Mouse (Mus musculus): ENCODE results near the gene Gm20388. TPM values are rescaled to one million over a fixed set of nuclear protein-coding genes. Genes with fewer than 3 reads are reported as not detected.
"Not testable (repeated sequence)": the region's sequence is repeated elsewhere in the genome, so short reads cannot be mapped to it uniquely, and the experiment has no call there.

Gene Gm20388
- total RNA-seq, 2 experiments from 2014 or later = 18.6 TPM; not detected in 1

DNA sequence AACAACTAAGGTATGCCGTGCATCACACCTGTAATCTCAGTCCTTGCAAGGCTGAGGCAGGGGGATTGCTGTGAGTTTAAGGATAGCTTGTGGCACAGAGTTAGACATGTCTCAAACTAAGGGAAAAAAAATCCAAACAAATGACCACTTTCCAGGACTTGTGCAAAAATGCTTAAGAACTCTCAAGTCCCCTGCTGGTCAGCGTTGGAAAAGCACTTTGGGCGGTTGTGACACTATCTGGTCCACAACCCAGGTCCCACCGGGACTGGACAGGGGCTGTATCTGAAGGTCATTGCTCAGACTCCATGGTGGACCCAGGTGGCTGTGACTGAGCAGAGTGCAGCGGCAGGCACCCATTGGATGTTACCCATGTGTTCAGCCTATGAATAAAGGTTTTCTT is 1219.9 kb downstream of the Gm20388 start:
- intact Hi-C loops (cut with DNase I) = no loop called here
- no peak for DNase-seq (ENCODE audit: low spot score in 2 of 2)

DNA sequence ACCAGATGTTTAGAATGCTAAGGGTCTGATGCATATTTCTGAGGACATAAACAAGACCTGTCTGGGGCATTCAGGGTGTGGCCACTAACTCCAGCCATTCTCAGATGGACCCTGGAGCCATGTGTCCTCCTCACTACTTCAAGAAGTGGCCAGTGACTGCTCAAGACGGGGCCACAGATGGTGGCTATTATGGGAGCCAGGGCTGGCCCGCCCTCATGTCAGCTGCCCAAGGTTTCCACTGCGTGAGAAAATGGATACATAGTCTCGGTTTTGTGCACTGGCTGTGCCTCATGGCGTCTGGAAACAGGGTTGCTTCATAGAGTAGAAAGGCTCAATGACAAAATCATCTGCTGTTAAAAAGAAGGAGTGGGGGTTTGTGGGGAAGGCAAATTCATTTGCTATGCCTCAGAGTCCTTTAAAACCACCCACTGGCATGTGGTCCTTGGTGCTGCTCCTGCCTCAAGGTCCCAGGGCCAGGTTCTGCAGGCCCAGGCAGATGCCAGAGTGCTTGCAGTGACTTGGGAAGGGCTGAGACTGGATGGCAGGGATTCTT is 1222.4 kb downstream of the Gm20388 start:
- no peak for DNase-seq (ENCODE audit: low spot score in 2 of 2)
- intact Hi-C loops (cut with DNase I) = no loop called here

DNA sequence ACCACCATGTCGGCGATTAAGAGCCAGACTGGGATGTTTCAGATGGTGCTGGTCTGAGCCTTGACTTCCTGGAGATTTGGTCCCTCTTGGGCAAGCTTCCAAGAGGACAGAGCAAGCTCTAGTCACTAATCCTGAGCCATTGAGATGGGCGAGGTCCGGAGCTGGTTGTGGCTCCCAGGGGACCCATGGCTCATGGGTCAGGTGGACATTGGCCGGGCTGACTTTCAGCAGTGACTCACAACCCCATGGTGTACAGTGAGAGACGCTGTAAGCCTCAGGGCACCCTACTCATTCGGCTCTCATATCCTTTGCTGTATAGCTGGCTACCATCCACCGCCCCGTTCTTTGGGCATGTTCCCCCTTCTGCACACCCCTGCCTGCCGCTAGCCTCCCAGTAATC is 1223.5 kb downstream of the Gm20388 start:
- intact Hi-C loops (cut with DNase I) = no loop called here
- DNase-seq (ENCODE audit: low spot score in 2 of 2) = no peak

DNA sequence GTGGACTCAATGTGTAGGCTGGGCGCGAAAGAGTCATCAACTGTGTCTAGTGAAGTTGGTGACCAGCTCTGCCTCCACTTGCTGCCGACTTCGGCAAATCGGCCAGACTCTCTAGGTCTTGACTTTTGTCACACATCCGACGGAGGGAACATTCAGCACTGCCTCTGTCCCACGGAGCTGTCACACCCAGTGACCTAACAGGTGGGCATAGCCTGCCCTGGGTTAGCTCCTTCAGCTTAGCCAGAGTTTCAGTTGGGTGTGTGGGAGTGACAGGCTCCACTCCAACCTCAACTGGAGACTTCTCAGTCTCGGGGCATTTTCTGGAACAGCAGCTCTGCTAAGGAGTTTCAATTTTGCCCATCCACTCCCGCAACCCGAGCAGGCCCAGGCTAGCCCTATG is 1223.9 kb downstream of the Gm20388 start:
- DNase-seq (ENCODE audit: low spot score in 2 of 2) = no peak

DNA sequence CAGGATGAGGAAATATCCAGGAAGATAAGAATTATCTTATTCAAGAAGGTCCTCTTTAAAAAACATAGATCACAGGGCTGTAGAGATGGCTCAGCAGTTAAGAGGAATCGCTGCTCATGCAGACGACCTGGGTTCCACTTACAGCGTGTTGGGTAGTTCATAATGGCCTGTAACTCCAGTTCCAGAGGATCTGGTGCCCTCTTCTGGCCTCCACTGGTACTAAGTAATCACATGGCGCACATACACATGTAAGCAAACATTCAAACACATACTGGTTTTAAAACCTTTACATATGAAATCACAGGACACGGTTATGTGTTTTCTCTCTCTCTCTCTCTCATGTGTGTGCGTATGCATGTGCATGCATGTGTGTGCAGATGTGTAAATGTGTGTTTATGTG is 1226.2 kb downstream of the Gm20388 start:
- intact Hi-C loops (cut with DNase I) = no loop called here
- no peak for DNase-seq (ENCODE audit: low spot score in 2 of 2)

More for the DNA sequence above, 1223.9 kb downstream of the Gm20388 start:
- intact Hi-C loops (cut with DNase I) = no loop called here

DNA sequence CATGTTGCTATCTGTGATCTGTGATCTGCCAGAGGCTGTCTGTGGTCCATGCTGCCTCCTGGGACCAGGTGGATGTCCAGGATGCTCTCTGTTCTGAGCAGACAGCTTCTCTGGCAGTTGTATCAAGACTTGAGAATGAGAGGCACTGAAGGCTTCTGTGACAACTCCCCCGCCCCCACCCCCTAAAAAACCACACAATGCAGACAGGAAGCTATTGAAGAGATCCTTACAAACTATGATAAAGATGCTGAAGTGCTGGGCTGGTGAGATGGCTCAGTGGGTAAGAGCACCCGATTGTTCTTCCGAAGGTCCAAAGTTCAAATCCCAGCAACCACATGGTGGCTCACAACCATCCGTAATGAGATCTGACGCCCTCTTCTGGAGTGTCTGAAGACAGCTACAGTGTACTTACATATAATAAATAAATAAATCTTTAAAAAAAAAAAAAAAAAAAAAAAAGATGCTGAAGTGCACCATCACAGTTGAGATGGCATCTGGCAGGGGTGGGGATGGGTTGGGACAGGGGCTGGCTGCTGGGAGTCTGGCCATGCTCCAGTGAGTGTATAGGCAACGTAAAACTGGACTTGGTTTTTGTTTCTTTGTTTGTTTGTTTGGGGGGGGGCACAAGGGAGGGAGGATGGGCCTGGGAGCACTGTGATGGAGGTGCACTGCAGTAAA is 1235.0 kb downstream of the Gm20388 start:
- DNase-seq (ENCODE audit: low spot score in 2 of 2); intact Hi-C loops (cut with DNase I): not testable (repeated sequence)

DNA sequence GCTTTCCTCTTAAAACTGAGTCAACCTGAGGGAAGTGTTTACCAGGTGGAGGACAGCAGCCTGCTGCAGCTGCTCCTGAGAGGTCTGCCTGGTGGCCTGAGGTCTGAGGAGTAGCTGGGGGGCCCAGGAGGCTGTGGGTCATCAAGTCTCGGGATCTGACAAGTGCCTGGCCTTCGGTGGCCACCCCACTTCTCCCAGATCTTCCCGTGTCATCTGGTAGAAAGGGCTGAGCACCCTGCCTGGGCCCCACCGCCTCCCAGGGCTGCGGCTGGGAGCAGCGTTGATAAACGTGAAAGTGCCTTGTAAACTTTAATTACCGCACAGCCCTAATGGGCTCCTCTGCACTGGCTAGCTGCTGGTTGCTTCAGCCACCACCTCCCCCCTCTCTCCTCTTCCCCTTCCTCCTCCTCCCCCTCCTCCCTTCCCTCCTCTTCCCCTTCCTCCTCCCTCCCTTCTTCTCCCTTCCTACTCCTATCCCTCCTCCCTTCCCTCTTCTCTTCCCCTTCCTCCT is 1238.0 kb downstream of the Gm20388 start:
- intact Hi-C loops (cut with DNase I) = no loop called here
- no peak for DNase-seq (ENCODE audit: low spot score in 2 of 2)

DNA sequence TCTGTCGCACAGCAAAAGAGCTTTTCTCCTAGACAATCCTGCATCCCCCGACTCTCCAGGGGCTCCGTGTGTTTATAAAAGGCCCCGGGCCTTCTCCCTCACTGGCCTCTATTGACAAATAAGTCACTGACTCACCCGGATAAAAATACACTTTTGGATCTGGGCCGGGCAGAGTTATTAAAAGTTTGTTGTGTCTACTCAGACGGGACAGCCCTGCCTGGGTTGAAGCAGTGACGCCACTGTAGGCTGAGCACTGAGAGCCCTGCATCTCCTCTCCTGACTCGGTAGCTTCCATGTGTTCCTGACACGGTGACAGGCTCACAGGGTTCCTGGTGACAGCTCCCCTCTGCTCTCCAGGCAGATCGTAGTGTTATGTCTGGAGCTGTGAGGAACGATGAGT is 1241.8 kb downstream of the Gm20388 start:
- intact Hi-C loops (cut with DNase I) = no loop called here
- no peak for DNase-seq (ENCODE audit: low spot score in 2 of 2)

DNA sequence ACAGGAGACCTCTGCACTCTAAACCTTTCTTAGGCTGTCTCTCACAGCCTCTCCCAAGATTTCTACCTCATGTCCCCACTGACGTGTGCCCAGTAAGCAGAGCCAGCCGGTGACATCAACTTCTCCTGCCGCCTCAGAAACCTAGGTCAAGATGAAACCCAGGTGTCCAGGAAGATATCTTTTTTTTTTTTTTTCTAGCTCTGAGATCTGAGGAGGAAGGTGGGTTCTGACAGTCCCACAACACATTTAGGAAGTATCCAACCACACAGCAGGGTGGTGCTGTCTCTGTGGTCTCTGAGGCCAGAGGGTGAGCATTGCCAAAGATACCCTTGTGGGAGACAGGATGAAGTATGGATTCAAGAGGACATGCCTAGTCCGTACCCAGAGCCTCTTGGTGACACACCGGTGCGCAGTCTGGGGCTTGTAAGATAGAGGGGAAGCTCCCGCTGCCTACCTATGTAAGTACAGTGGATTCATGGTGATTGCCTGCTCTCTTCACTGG is 1246.4 kb downstream of the Gm20388 start:
- no peak for DNase-seq (ENCODE audit: low spot score in 2 of 2)
- intact Hi-C loops (cut with DNase I) = no loop called here

DNA sequence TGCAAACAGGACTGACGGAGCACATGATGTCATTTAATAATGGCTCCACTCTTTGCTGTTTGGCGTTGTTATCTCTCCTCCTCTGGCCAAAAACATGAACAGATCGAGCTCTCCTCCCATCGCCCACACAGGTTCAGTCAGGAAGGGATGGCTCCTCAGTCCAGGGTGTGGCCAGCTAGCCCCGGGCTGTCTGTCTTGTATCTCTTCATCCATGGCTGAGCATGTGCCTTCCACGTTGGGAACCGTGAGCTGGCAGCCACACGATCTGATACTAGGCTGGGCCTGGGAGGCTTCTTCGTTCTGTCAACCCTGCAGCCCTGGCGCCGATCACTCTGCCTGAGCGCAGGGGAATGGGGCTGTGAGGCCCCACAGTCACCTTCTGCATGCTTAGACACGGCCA is 1248.2 kb downstream of the Gm20388 start:
- DNase-seq (ENCODE audit: low spot score in 2 of 2) = no peak
- intact Hi-C loops (cut with DNase I) = no loop called here

DNA sequence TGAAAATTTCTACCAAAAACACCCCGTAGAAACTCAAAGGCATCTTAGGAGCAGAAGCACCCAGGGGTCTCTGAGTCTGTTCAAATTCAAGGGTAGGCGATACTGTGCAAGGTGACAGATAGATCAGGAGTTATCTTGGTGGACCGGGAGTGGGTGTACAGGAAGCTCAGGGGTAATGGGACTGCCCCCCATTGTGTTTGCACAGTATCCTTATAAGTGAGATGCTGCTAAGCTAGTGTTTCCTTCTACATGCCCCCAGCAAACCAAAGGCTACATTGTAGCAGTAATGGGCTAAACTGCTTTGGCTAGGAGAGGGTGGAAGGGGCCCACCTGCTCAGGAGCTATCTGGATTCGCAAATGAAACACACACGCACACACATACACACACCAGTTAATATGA is 1250.8 kb downstream of the Gm20388 start:
- intact Hi-C loops (cut with DNase I) = no loop called here
- DNase-seq (ENCODE audit: low spot score in 2 of 2) = no peak

DNA sequence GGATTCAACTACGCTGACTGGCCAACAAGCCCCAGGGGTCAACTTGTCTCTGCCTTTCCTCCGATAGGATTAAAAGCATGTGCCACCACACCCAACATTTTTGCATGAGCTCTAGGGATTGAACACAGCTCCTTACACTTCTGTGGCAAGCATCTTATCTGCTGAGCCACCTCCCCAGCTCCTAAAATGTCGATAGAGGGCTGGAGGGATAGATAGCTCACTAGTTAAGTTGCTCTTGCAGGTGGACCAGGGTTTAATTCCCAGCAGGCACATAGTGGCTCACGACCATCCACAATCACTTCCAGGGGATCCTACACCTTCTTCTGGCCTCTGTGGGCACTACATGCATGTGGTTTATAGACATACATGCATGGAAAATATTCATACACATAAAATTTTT is 1251.8 kb downstream of the Gm20388 start:
- intact Hi-C loops (cut with DNase I) = no loop called here
- no peak for DNase-seq (ENCODE audit: low spot score in 2 of 2)

DNA sequence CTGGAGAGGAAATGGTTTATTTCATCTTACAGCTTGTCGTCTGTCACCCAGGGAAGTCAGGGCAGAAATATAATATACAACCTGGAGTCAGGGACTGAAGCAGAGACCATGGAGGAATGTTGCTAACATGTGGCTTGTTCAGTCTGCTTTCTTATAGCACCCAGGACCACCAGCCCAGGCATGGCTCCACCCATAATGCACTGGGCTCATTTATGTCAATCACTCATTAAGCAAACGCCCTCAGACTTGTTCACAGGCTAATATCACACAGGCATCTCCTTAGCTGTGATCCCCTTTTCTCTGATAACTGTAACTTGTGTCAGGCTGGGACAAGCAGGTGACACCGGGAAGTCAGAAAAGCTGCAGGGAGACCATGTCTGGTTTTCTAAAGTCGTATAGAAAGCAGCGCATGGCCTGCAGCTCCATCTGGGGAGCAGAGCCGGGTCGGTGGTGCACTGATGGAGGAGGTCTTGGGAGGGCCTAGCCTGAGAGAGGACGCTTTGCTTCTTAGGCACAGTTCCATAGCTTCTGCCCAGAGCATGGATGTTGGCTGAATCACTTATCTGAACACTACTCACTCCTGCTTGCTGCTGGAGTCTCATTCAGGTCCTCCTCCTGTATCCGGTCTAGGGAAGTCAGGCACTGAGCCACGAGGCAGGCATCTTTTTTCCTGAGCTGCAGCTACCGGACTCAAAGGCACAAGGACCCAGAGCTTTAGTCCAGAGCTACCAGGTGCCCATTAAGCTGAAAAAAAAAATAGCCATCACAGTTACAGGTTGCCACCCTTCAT is 1252.5 kb downstream of the Gm20388 start:
- DNase-seq (ENCODE audit: low spot score in 2 of 2) = no peak
- intact Hi-C loops (cut with DNase I) = no loop called here

DNA sequence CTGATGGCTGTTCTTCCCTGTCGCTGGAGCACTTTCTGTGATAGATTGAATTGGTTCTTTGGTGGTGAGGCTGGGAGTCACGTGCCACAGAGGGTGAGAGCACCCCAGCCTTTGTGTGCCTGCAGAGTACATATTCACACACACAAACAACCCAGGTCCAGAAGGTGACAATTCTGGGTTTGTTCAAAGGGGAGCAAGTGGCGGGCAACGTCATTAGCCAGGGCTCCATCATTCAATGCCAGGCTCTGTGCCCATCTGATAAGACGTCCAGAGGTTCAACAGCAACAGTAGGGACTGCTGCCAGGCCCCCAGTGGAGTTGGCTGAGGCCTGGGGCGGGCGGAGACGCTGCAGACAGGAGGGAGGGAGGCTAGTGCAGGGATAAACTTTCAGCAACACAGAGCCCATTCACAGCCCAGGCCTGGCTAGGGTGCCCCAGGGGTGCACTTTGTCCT is 1253.4 kb downstream of the Gm20388 start:
- intact Hi-C loops (cut with DNase I) = no loop called here
- DNase-seq (ENCODE audit: low spot score in 2 of 2) = no peak

DNA sequence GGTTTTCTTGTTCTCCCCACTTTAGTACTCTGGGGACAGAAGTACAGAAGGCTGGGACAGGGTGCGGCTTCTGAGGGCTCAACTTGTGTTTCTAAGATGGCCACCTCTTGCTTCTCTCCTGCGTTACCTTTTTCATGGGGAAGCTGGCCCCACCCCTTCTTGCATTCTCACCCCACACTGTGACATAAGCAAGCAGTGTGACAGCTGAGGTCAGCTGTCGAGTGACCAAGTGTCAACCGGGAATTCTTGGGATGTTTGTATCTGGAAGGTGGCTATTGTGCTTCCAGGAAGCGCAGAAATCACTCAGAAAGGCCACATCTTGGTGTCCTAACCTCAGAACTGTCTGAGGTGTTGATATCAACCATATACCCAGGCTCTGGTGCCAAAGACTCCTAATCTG is 1257.4 kb downstream of the Gm20388 start:
- intact Hi-C loops (cut with DNase I) = no loop called here
- DNase-seq (ENCODE audit: low spot score in 2 of 2) = no peak

DNA sequence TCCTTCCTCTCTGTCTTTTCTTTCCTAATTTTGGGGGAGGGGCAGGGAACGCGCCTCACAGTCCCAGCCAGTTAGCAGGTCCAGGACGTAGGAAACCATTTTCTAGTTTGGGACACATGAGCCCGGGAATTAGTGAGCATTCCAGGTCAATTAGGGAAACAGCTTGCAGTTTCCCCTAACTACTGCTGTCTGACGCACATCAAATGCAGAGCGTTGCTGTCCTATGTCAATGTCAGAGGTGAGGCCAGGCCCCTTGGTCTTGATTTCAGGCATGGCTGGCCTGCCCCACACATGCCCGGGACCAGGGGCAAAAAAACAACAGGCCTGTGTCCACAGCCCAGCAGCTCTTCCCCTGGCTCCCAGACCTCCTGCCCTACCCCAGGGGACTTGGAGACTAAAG is 1259.5 kb downstream of the Gm20388 start:
- no peak for DNase-seq (ENCODE audit: low spot score in 2 of 2)
- intact Hi-C loops (cut with DNase I) = no loop called here

DNA sequence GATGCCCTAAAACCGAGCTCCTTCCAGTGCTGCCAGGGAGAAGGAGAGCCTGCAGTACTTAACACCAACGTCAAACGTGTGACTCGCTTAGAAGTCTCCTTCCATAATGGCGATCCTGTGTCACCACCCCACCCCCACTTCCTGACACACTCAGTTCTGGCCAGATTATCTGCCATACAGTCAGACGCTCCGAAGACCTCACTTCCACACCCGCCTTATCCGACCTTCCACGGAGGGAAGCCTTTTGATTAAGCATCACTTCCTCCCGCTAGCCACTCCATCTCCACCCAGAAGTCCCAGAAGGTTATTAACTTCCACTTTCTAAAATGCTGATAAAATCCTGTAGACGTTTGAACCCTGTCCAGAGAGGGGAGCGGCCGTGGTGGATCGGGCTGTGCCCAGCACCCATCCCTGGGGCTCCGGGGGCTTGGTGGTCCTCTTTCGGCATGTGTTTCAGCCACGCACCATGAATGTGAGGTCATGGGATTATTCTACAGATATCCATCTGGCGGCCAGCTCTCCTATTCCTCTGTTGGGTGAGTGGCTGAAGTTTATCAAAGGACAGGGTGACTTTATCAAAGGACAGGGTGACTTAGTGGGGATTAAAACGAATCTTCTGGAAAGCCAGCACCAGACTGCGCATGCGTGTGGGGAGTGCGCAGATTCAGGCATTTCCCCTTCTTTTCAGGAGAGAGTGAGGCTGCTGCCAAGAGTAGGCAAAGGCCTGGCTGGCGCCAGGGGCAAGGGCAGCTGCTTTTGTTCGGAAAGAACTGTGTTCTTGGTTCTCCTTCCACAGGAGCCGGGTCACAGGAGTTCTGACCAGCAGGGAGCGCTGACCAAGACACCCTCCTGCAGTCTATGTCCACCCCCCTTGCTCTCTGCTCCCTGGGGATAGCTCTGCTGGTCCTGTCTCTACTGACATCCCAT is 1260.2 kb downstream of the Gm20388 start:
- DNase-seq (ENCODE audit: low spot score in 2 of 2) = peak; percentile 4 to 26
- intact Hi-C loops (cut with DNase I) = no loop called here

DNA sequence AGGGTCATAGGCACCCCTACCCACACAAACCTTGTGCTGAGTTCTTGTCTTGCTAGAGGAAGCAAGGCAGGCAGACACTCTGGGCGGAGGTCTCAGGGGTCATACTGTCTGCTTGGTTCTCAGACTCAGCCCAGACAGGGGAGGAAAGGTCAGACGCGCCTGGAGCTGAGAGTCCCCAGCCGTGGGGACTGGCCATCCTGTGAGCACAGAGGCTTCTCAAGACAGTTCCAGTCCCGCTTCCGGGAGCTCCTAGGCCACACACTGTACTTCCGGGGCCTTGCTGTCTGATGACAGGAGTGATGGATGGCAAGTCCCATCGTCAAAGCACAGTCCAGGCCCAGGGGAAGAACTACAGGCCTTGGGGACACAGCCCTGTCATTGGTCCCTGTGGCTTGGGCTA is 1261.9 kb downstream of the Gm20388 start:
- intact Hi-C loops (cut with DNase I) = no loop called here
- DNase-seq (ENCODE audit: low spot score in 2 of 2) = no peak

DNA sequence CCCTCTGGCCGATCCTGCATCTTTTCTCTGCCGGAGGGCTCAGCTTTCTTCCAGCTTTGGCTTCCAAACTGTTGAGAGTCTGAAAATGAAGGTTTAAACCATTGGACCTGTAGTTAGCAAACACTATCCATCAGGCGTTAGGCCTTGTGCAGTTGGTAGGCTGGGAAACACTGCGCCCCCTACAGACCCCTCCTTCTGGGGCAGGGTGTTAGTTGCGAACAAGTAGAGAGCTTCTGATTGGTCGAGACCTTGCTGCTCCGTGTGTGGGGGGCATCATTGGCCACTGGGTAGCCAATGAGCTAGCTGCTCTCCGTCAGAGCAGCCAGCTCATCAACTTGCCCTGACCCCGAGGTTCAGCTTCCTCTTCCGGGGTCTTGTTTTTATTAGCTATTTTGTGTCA is 1263.5 kb downstream of the Gm20388 start:
- intact Hi-C loops (cut with DNase I) = no loop called here
- DNase-seq (ENCODE audit: low spot score in 2 of 2) = no peak
